Comparison of ENCODE assay signal across 9 mouse cellular contexts in the genomic region with DNA sequence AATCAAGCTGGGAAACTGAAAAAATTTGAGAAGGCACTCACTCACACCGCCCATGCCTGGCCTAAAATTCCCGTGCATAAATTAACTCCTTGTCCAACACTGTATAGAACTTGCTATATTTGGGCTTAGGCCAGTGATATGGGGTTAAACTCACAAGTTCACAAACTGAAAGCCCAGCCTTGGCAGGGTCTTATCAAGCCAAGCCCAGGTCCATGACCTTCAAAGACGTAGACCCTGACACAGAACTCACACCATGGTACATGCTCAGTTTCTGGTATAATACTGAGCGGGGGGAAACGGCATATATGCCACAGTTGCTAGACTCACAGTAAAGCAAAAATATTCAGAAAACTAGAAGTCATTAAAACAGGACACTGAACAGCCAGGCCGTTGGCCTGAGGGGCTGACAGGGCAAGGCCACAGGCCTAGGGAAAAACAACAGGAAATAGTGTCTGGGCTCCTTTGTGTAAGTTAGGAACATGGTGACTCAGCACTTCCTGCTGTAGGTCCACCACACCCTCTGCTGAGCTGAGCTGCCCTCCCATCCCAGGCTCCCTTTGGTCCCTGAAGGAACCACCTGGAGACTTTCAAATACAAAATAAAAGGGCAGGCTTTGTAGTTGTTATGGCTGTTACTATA. TPM values are rescaled to one million over a fixed set of nuclear protein-coding genes. Genes with fewer than 3 reads are reported as not detected.
DNase-seq lines count a peak whose midpoint lies in the region; ATAC-seq lines count a peak whose summit lies in the region.
"Had no signal": no experiment of that assay in that cellular context is flagged by ENCODE, and none has a peak within 500 bp of the region (broad histone marks: within the 10 kb centered on the region; RNA-seq: fewer than 3 reads in every experiment).

No protein-coding gene starts in this region.

- H3K9me3 ChIP-seq in heart, embryonic 16.5 days (replicated peaks; ENCODE audit: control insufficient read depth, low read length), result no peaks in the 10 kb centered on the region
- no peaks in the 10 kb centered on the region for H3K9me3 ChIP-seq in limb, embryonic 15.5 days
- H3K9me3 ChIP-seq: midbrain, embryonic 12.5 days had no signal

- H3K27ac ChIP-seq in heart, embryonic 16.5 days (ENCODE audit: low read length), result peak overlapping the region; percentile 67
- peak overlapping the region; percentile 33 for H3K27ac ChIP-seq in limb, embryonic 15.5 days
- H3K27ac ChIP-seq: midbrain, embryonic 12.5 days had no signal

- WGBS in heart, embryonic 16.5 days, result 55% methylated on average over 6 of the region's 6 CpGs
- 78% methylated on average over 6 of the region's 6 CpGs for WGBS in limb, embryonic 15.5 days

- peaks cover 3% of the 10 kb centered on the region; the same call in 1 of the 2 replicates for H3K4me1 ChIP-seq in heart, embryonic 16.5 days (ENCODE audit: control insufficient read depth, insufficient read depth, low read length)
- 0 out of 2 replicates have a peak, but pooled peaks cover 2% of the 10 kb centered on the region for H3K4me1 ChIP-seq in limb, embryonic 15.5 days
- H3K4me1 ChIP-seq: midbrain, embryonic 12.5 days had no signal

- ATAC-seq in heart, embryonic 16.5 days (replicated peaks; ENCODE audit: extremely low read depth, insufficient read depth, low FRiP score), result peak; percentile 78; the same call in 1 of the 2 replicates
- no peak for ATAC-seq in limb, embryonic 15.5 days (ENCODE audit: insufficient number of reproducible peaks, low FRiP score, low TSS enrichment, low read depth)

- no peak overlapping the region for H3K9ac ChIP-seq in heart, embryonic 16.5 days (ENCODE audit: low read length)
- no peak overlapping the region for H3K9ac ChIP-seq in limb, embryonic 15.5 days
- H3K9ac ChIP-seq: midbrain, embryonic 12.5 days had no signal

- no peak overlapping the region for H3K4me3 ChIP-seq in heart, embryonic 16.5 days (ENCODE audit: low read length)
- H3K4me3 ChIP-seq in limb, embryonic 15.5 days, result no peak overlapping the region
- H3K4me3 ChIP-seq: midbrain, embryonic 12.5 days had no signal

- H3K36me3 ChIP-seq in heart, embryonic 16.5 days (ENCODE audit: control insufficient read depth, insufficient read depth), result no peaks in the 10 kb centered on the region
- H3K36me3 ChIP-seq in limb, embryonic 15.5 days, result no peaks in the 10 kb centered on the region
- H3K36me3 ChIP-seq: midbrain, embryonic 12.5 days had no signal

- no peaks in the 10 kb centered on the region for H3K27me3 ChIP-seq in heart, embryonic 16.5 days (ENCODE audit: control insufficient read depth, insufficient read depth, low read length)
- H3K27me3 ChIP-seq in limb, embryonic 15.5 days, result no peaks in the 10 kb centered on the region
- H3K27me3 ChIP-seq: midbrain, embryonic 12.5 days had no signal

- DNase-seq in gastrocnemius, postnatal 14 days, result peak; percentile 19
- DNase-seq in gastrocnemius, postnatal 10 days, result no peak
- peak; percentile 8 for DNase-seq in adrenal gland, postnatal 25 days
- DNase-seq in skeletal muscle tissue, adult 2 months (ENCODE audit: low read depth, low spot score), result peak; percentile 64
- no peak for DNase-seq in layer of hippocampus, adult 18-20 months (ENCODE audit: low spot score in 2 of 2)
- no peak for DNase-seq in Muller cell, postnatal 12 days (ENCODE audit: inconsistent ontology term)

- intact Hi-C loops in gastrocnemius, postnatal 14 days (cut with DNase I; ENCODE audit: low total_unique reads), result no loop called here

- no peak overlapping the region for H3K4me2 ChIP-seq in heart, embryonic 16.5 days (ENCODE audit: low read depth, low read length)
- no peak overlapping the region for H3K4me2 ChIP-seq in limb, embryonic 15.5 days
- H3K4me2 ChIP-seq: midbrain, embryonic 12.5 days had no signal

RNA-seq across cellular contexts. Expression of a gene that starts 12.3 kb away (rescaled TPM):
- total RNA-seq in gastrocnemius, postnatal 14 days (2021), result 1 to 10 TPM in 1 of 2 experiments, under 1 TPM in 1; 0.66 to 1.4 TPM
- total RNA-seq in gastrocnemius, postnatal 10 days (2021), result 1 to 10 TPM in 1 of 2 experiments, under 1 TPM in 1; 0.54 to 1.1 TPM
- 4.8 and 6.5 TPM in 2 replicates for total RNA-seq in adrenal gland, postnatal 25 days (2021)
- 0.25 and 0.80 TPM in 2 replicates for polyA plus RNA-seq in heart, embryonic 16.5 days (2015; fragmentation: Nextera tagmentation; extraction: Ambion mirVana)
- 0.06 and 0.10 TPM in 2 replicates for polyA plus RNA-seq in limb, embryonic 15.5 days (2015; fragmentation: Nextera tagmentation; extraction: Ambion mirVana)
- 10 to 100 TPM; 15.9 to 18.9 TPM for total RNA-seq in layer of hippocampus, adult 18-20 months (2021)

Comparison
In these comparisons a context has a peak if more than half of its experiments do, and no peak if none do; other contexts are left out.
1. DNase-seq: peak in gastrocnemius, postnatal 14 days (single experiment), adrenal gland, postnatal 25 days (single experiment) and skeletal muscle tissue, adult 2 months (single experiment); none in gastrocnemius, postnatal 10 days (single experiment), layer of hippocampus, adult 18-20 months (0 of 2) and Muller cell, postnatal 12 days (single experiment).